Mouse (Mus musculus): ENCODE measurements around the gene 1700019N19Rik. TPM values are rescaled to one million over a fixed set of nuclear protein-coding genes. Genes with fewer than 3 reads are reported as not detected.

The 1700019N19Rik gene
- polyA plus RNA-seq, 1 experiment, result not detected

GRCm38 (mm10) chr19:58743736-58744135 is 50.5 kb downstream of the 1700019N19Rik start:
- TF ChIP-seq CTCF (IDR thresholded peaks at IDR 0.05; ENCODE audit: insufficient read depth, low read depth, low read length), result no peak
- no peak for TF ChIP-seq POLR2A (IDR thresholded peaks at IDR 0.05; ENCODE audit: insufficient read depth, low read depth, low read length)
- WGBS, result 86% methylated on average over 4 of the region's 4 CpGs
- H3K27ac ChIP-seq (ENCODE audit: insufficient read depth, low read depth, low read length), result no peak overlapping the region
- H3K4me3 ChIP-seq (ENCODE audit: insufficient read depth, low read depth, low read length), result no peak overlapping the region
- no peaks in the 10 kb centered on the region for H3K4me1 ChIP-seq (ENCODE audit: control insufficient read depth, insufficient read depth, low read length)

GRCm38 (mm10) chr19:58742711-58743110 is 51.5 kb downstream of the 1700019N19Rik start:
- 90% methylated on average over 4 of the region's 4 CpGs for WGBS
- no peak overlapping the region for H3K27ac ChIP-seq (ENCODE audit: insufficient read depth, low read depth, low read length)
- H3K4me3 ChIP-seq (ENCODE audit: insufficient read depth, low read depth, low read length), result no peak overlapping the region
- no peaks in the 10 kb centered on the region for H3K4me1 ChIP-seq (ENCODE audit: control insufficient read depth, insufficient read depth, low read length)
- TF ChIP-seq POLR2A (IDR thresholded peaks at IDR 0.05; ENCODE audit: insufficient read depth, low read depth, low read length) (no peak), CTCF (IDR thresholded peaks at IDR 0.05; ENCODE audit: insufficient read depth, low read depth, low read length) (no peak)

- TF ChIP-seq CTCF (IDR thresholded peaks at IDR 0.05; ENCODE audit: insufficient read depth, low read depth, low read length), result no peak
- TF ChIP-seq POLR2A (IDR thresholded peaks at IDR 0.05; ENCODE audit: insufficient read depth, low read depth, low read length), result no peak
- 39% methylated on average over 6 of the region's 6 CpGs for WGBS
- Histone ChIP-seq H3K27ac (ENCODE audit: insufficient read depth, low read depth, low read length) (no peak overlapping the region), H3K4me3 (ENCODE audit: insufficient read depth, low read depth, low read length) (no peak overlapping the region), H3K4me1 (ENCODE audit: control insufficient read depth, insufficient read depth, low read length) (no peaks in the 10 kb centered on the region)
These were observed 53.2 kb downstream of the 1700019N19Rik start for GRCm38 (mm10) chr19:58741036-58741435.

- TF ChIP-seq POLR2A (IDR thresholded peaks at IDR 0.05; ENCODE audit: insufficient read depth, low read depth, low read length) (no peak), CTCF (IDR thresholded peaks at IDR 0.05; ENCODE audit: insufficient read depth, low read depth, low read length) (no peak)
- Histone ChIP-seq H3K27ac (ENCODE audit: insufficient read depth, low read depth, low read length) (no peak overlapping the region), H3K4me3 (ENCODE audit: insufficient read depth, low read depth, low read length) (no peak overlapping the region), H3K4me1 (ENCODE audit: control insufficient read depth, insufficient read depth, low read length) (no peaks in the 10 kb centered on the region)
- 96% methylated on average over 4 of the region's 4 CpGs for WGBS
These were observed 56.1 kb downstream of the 1700019N19Rik start for GRCm38 (mm10) chr19:58738111-58738510.

Other genes with a start within 250 kb of the 1700019N19Rik start
- not detected in 2 replicates for gene Pnlip, start 142.0 kb downstream of the 1700019N19Rik start, polyA plus RNA-seq (2012; ENCODE audit: insufficient read depth, insufficient read length, low replicate concordance, missing spikeins)
- gene Pnliprp1, start 65.6 kb downstream of the 1700019N19Rik start, polyA plus RNA-seq (2012; ENCODE audit: insufficient read depth, insufficient read length, low replicate concordance, missing spikeins), result not detected in 2 replicates
- not detected in 2 replicates for gene Pnliprp2, start 34.7 kb downstream of the 1700019N19Rik start, polyA plus RNA-seq (2012; ENCODE audit: insufficient read depth, insufficient read length, low replicate concordance, missing spikeins)
- gene Eno4, start 149.0 kb upstream of the 1700019N19Rik start, polyA plus RNA-seq (2012; ENCODE audit: insufficient read depth, insufficient read length, low replicate concordance, missing spikeins), result not detected in 2 replicates
- not detected in 2 replicates for gene Hspa12a, start 149.2 kb upstream of the 1700019N19Rik start, polyA plus RNA-seq (2012; ENCODE audit: insufficient read depth, insufficient read length, low replicate concordance, missing spikeins)